Mouse (Mus musculus) ES-Bruce4 (cell line): ENCODE results near the gene Kdm7a.

Experiments
- CTCF ChIP-seq: IDR thresholded peaks from one replicate; pipeline ENCODE4 v1.8.1; 2011; ENCODE audit warnings: low read depth, low read length
- EP300 ChIP-seq: IDR thresholded peaks from 2 replicates; pipeline ENCODE4 v1.6.1; 2011; ENCODE audit warnings: low read depth, low read length; ENCODE audit not compliant: insufficient read depth
- POLR2A ChIP-seq: IDR thresholded peaks from one replicate; pipeline ENCODE4 v1.8.1; 2011; ENCODE audit warnings: low read length; ENCODE audit not compliant: insufficient read depth

DNA sequence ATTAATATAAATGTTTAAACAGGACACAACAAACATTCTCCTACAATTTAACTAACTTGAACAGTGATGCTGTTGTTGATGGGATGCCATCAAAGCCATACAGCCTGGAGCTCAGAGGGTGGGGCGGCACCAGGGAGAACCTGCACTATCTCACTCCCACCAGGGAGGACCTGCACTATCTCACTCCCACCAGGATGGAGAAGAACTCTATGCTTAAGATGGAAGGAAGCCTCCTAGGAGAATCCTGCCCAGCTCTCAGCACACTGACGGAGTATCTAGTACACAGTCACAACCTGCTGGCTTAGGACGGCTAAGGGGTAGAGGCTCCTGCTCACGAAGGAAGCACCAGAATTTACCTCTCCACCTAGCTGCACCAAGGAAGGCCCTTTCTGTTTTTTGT, 3.4 kb downstream of the Kdm7a start:
- TF ChIP-seq POLR2A (no peak), CTCF (no peak), EP300 (no peak)
